Mouse (Mus musculus): ENCODE measurements around the gene Tbata. TPM values are rescaled to one million over a fixed set of nuclear protein-coding genes. Genes with fewer than 3 reads are reported as not detected.

The Tbata gene
- polyA plus RNA-seq, 1 experiment from 2014 or later, result not detected

DNA sequence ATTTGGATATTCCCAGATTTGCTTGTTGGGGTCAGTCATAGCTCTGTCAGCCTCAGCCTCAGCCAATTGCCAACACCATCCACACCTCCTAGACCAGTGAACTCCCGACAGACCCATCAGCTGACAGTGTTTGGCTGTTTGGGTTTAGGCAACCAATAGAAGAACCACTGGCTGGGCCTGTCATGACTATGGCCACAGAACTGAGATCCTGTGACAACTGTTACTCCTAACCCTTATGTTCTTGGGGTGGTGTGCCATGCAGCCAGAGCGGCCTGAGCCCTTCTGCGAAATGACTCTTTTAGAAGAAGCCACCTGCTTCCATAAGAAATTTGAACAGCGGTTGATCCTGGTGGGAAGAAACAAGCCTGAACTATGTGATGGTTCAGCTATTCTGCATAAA, 39.4 kb downstream of the Tbata start:
- H3K27me3 ChIP-seq (ENCODE audit: insufficient read depth, low read length), result 0 out of 2 replicates have a peak, but pooled peaks cover 5% of the 10 kb centered on the region
- DNase-seq (no peak), ATAC-seq (no peak)
- no peak for TF ChIP-seq CTCF (IDR thresholded peaks at IDR 0.05; ENCODE audit: low read depth)
- no peak for TF ChIP-seq EP300 (IDR thresholded peaks at IDR 0.05; ENCODE audit: low read depth)
- WGBS (ENCODE audit: insufficient replicate concordance), result 69% methylated on average over 4 of the region's 4 CpGs
- H3K4me3 ChIP-seq (ENCODE audit: low read depth, low read length), result no peak overlapping the region
- no peak overlapping the region for H3K4me2 ChIP-seq (ENCODE audit: low read depth, low read length)
- no peak overlapping the region for H3K9ac ChIP-seq (replicated peaks)
- 0 out of 2 replicates have a peak, but pooled peaks cover 2% of the 10 kb centered on the region for H3K4me1 ChIP-seq (ENCODE audit: insufficient read depth)
- H3K9me3 ChIP-seq (ENCODE audit: low read length), result no peaks in the 10 kb centered on the region
- H3K27ac ChIP-seq (ENCODE audit: low read depth), result no peak overlapping the region
- H3K36me3 ChIP-seq (replicated peaks; ENCODE audit: insufficient read depth, low read length), result no peaks in the 10 kb centered on the region

- Histone ChIP-seq H3K9me3 (ENCODE audit: low read length) (no peaks in the 10 kb centered on the region), H3K36me3 (replicated peaks; ENCODE audit: insufficient read depth, low read length) (no peaks in the 10 kb centered on the region), H3K27me3 (ENCODE audit: insufficient read depth, low read length) (0 out of 2 replicates have a peak, but pooled peaks cover 5% of the 10 kb centered on the region), H3K4me3 (ENCODE audit: low read depth, low read length) (no peak overlapping the region), H3K9ac (replicated peaks) (no peak overlapping the region), H3K4me1 (ENCODE audit: insufficient read depth) (0 out of 2 replicates have a peak, but pooled peaks cover 2% of the 10 kb centered on the region), H3K4me2 (ENCODE audit: low read depth, low read length) (no peak overlapping the region), H3K27ac (ENCODE audit: low read depth) (no peak overlapping the region)
- ATAC-seq (no peak), DNase-seq (peak; percentile 59)
- TF ChIP-seq CTCF (IDR thresholded peaks at IDR 0.05; ENCODE audit: low read depth) (peak; percentile 78), EP300 (IDR thresholded peaks at IDR 0.05; ENCODE audit: low read depth) (no peak)
- 9% methylated on average over 13 of the region's 13 CpGs for WGBS (ENCODE audit: insufficient replicate concordance)
These were observed 40.0 kb downstream of the Tbata start for GRCm38 (mm10) chr10:61211743-61212142.

- Histone ChIP-seq H3K9me3 (ENCODE audit: low read length) (no peaks in the 10 kb centered on the region), H3K27ac (ENCODE audit: low read depth) (no peak overlapping the region), H3K4me3 (ENCODE audit: low read depth, low read length) (no peak overlapping the region), H3K4me2 (ENCODE audit: low read depth, low read length) (no peak overlapping the region), H3K36me3 (replicated peaks; ENCODE audit: insufficient read depth, low read length) (no peaks in the 10 kb centered on the region), H3K9ac (replicated peaks) (no peak overlapping the region), H3K4me1 (ENCODE audit: insufficient read depth) (0 out of 2 replicates have a peak, but pooled peaks cover 2% of the 10 kb centered on the region), H3K27me3 (ENCODE audit: insufficient read depth, low read length) (0 out of 2 replicates have a peak, but pooled peaks cover 5% of the 10 kb centered on the region)
- TF ChIP-seq EP300 (IDR thresholded peaks at IDR 0.05; ENCODE audit: low read depth) (no peak), CTCF (IDR thresholded peaks at IDR 0.05; ENCODE audit: low read depth) (no peak)
- ATAC-seq (peak; percentile 45; the same call in 1 of the 2 replicates), DNase-seq (peak; percentile 60)
- WGBS (ENCODE audit: insufficient replicate concordance), result 16% methylated on average over 10 of the region's 11 CpGs
These were observed 41.1 kb downstream of the Tbata start for GRCm38 (mm10) chr10:61212817-61213216.

DNA sequence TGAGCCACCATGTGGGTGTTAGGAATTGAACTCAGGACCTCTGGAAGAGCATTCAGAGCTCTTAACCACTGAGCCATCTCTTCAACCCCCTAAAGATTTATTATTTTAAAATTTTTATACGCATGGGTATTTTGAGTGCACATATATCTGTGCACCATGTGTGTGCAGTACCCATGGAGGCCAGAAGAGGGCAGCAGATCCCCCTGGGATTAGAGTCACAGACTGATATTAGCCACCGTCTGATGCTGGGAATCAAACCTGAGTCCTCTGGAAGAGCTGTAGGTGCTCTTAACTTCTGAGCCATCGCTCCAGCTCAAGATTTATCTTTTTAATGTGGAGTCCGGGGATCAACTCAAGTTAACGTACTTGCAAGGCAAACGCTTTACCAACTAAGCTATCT, 43.9 kb downstream of the Tbata start:
- TF ChIP-seq CTCF (IDR thresholded peaks at IDR 0.05; ENCODE audit: low read depth) (peak; percentile 63), EP300 (IDR thresholded peaks at IDR 0.05; ENCODE audit: low read depth) (no peak)
- WGBS (ENCODE audit: insufficient replicate concordance), result 85% methylated on average over 6 of the region's 6 CpGs
- H3K36me3 ChIP-seq (replicated peaks; ENCODE audit: insufficient read depth, low read length), result no peaks in the 10 kb centered on the region
- no peak for DNase-seq
- no peaks in the 10 kb centered on the region for H3K9me3 ChIP-seq (ENCODE audit: low read length)
- no peak for ATAC-seq
- H3K27ac ChIP-seq (ENCODE audit: low read depth), result no peak overlapping the region
- no peak overlapping the region for H3K9ac ChIP-seq (replicated peaks)
- H3K4me2 ChIP-seq (ENCODE audit: low read depth, low read length), result no peak overlapping the region
- 0 out of 2 replicates have a peak, but pooled peaks cover 2% of the 10 kb centered on the region for H3K4me1 ChIP-seq (ENCODE audit: insufficient read depth)
- no peak overlapping the region for H3K4me3 ChIP-seq (ENCODE audit: low read depth, low read length)
- 0 out of 2 replicates have a peak, but pooled peaks cover 5% of the 10 kb centered on the region for H3K27me3 ChIP-seq (ENCODE audit: insufficient read depth, low read length)

DNA sequence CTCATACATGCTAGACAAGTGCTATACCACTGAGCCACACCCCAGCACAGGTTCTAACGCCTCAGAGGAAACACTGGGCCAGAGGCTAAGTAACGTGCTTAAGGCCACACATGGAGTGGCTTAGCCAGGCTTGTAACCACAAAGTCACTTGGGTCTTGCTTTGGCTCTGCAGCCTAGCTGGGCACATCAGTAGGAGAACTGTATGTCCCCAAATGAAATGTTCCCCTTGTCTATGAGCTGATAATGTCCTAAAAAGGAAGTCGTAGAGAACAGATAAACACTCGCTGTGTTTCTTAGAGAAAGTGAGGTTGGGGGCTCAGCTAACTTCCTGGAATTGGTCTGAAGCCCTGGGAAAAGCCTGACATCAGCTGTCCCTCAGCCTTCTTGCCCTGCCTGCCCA, 44.4 kb downstream of the Tbata start:
- Histone ChIP-seq H3K4me3 (ENCODE audit: low read depth, low read length) (no peak overlapping the region), H3K9me3 (ENCODE audit: low read length) (no peaks in the 10 kb centered on the region), H3K36me3 (replicated peaks; ENCODE audit: insufficient read depth, low read length) (no peaks in the 10 kb centered on the region), H3K27me3 (ENCODE audit: insufficient read depth, low read length) (0 out of 2 replicates have a peak, but pooled peaks cover 5% of the 10 kb centered on the region), H3K4me2 (ENCODE audit: low read depth, low read length) (no peak overlapping the region), H3K9ac (replicated peaks) (no peak overlapping the region), H3K4me1 (ENCODE audit: insufficient read depth) (0 out of 2 replicates have a peak, but pooled peaks cover 2% of the 10 kb centered on the region), H3K27ac (ENCODE audit: low read depth) (no peak overlapping the region)
- ATAC-seq (peak; percentile 53), DNase-seq (no peak)
- 17% methylated on average over 4 of the region's 4 CpGs for WGBS (ENCODE audit: insufficient replicate concordance)
- TF ChIP-seq EP300 (IDR thresholded peaks at IDR 0.05; ENCODE audit: low read depth), result peak; percentile 70; the same call in 1 of the 2 replicates
- no peak for TF ChIP-seq CTCF (IDR thresholded peaks at IDR 0.05; ENCODE audit: low read depth)

DNA sequence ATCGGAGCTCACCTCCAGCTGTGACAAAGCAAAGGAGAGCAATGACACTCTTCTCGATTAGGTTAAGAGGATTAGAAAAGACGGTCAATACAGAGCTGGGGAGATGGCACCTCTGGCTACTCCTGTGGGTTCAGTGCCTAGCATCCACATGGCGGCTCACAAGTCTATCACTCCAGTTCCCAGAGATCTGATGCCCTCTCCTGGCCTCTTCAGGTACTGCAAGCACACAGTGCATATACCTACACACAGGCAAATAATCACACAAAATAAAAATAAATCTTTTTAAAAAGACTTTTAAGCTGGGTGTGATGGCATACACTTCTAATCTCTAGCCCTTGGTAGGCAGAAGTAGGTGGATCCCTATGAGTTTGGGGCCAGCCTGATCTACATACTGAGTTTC, 47.6 kb downstream of the Tbata start:
- ATAC-seq (no peak), DNase-seq (no peak)
- no peak overlapping the region for H3K4me2 ChIP-seq (ENCODE audit: low read depth, low read length)
- H3K4me3 ChIP-seq (ENCODE audit: low read depth, low read length), result no peak overlapping the region
- no peaks in the 10 kb centered on the region for H3K27me3 ChIP-seq (ENCODE audit: insufficient read depth, low read length)
- no peak overlapping the region for H3K9ac ChIP-seq (replicated peaks)
- no peaks in the 10 kb centered on the region for H3K9me3 ChIP-seq (ENCODE audit: low read length)
- TF ChIP-seq CTCF (IDR thresholded peaks at IDR 0.05; ENCODE audit: low read depth) (peak; percentile 41), EP300 (IDR thresholded peaks at IDR 0.05; ENCODE audit: low read depth) (no peak)
- no peaks in the 10 kb centered on the region for H3K36me3 ChIP-seq (replicated peaks; ENCODE audit: insufficient read depth, low read length)
- no peaks in the 10 kb centered on the region for H3K4me1 ChIP-seq (ENCODE audit: insufficient read depth)
- 86% methylated on average over 4 of the region's 4 CpGs for WGBS (ENCODE audit: insufficient replicate concordance)
- no peak overlapping the region for H3K27ac ChIP-seq (ENCODE audit: low read depth)

All from liver, postnatal 0 days (tissue).